Mouse (Mus musculus) CH12.LX (cell line): ENCODE data around the gene Tmem82. TPM values are rescaled to one million over a fixed set of nuclear protein-coding genes. Genes with fewer than 3 reads are reported as not detected.

Experiments used
- DNase-seq: peaks from one replicate; pipeline ENCODE4 v3.0.0-alpha.2; 2013; ENCODE audit errors: extremely low read depth
- H3K27ac ChIP-seq: 2 replicates; pipeline ENCODE4 v1.5.1; 2012; ENCODE audit warnings: low read depth, mild to moderate bottlenecking, control low read depth, moderate library complexity; ENCODE audit not compliant: insufficient read depth
- H3K27me3 ChIP-seq: replicated peaks from 2 replicates; pipeline ENCODE3; 2012; ENCODE audit warnings: inconsistent platforms
- H3K36me3 ChIP-seq, 2 experiments: replicated peaks in 1 of 2; 2 replicates each; pipeline versions ENCODE3 to v1.6.1; 2012; ENCODE audit warnings: inconsistent platforms in 1 of 2, low read length in 1 of 2, mild to moderate bottlenecking in 1 of 2, mixed read lengths in 1 of 2, moderate library complexity in 1 of 2; ENCODE audit not compliant: control insufficient read depth in 1 of 2, insufficient read depth in 1 of 2
- H3K4me1 ChIP-seq, 2 experiments: 2 replicates each; pipeline ENCODE4 v1.6.1; 2012; ENCODE audit warnings: inconsistent platforms in 1 of 2, moderate library complexity in 1 of 2; ENCODE audit not compliant: insufficient read depth in 2 of 2, control insufficient read depth in 1 of 2
- H3K4me2 ChIP-seq: 2 replicates; pipeline ENCODE4 v1.6.1; 2012; ENCODE audit warnings: low read depth, mild to moderate bottlenecking, control low read depth; ENCODE audit not compliant: poor library complexity, insufficient read depth, severe bottlenecking
- H3K4me3 ChIP-seq, 3 experiments: fragments of 150-350 bp in 1 of 3; sonication (generic) in 1 of 3; replicated peaks in 1 of 3; 2 replicates each; pipeline versions ENCODE3 to v1.5.1; 2011 to 2012; ENCODE audit warnings: low read depth in 2 of 3, low read length in 2 of 3, mild to moderate bottlenecking in 2 of 3, moderate library complexity in 2 of 3, control low read depth in 1 of 3, improper control_type of control experiment in 1 of 3, inconsistent platforms in 1 of 3, mixed read lengths in 1 of 3; ENCODE audit not compliant: poor library complexity in 1 of 3
- H3K79me2 ChIP-seq: replicated peaks from 2 replicates; pipeline ENCODE4 v1.6.1; 2012; ENCODE audit warnings: mild to moderate bottlenecking, moderate library complexity; ENCODE audit not compliant: control insufficient read depth, poor library complexity, insufficient read depth, severe bottlenecking; ENCODE audit errors: extremely low read depth
- H3K9ac ChIP-seq: 2 replicates; pipeline ENCODE4 v1.6.1; 2012; ENCODE audit warnings: low read depth, mild to moderate bottlenecking, control low read depth, moderate library complexity; ENCODE audit not compliant: insufficient read depth
- H3K9me3 ChIP-seq: replicated peaks from 2 replicates; pipeline ENCODE3; 2012; ENCODE audit warnings: low read length, inconsistent platforms, mixed read lengths
- BHLHE40 ChIP-seq: IDR thresholded peaks from 2 replicates; pipeline ENCODE4 v1.6.1; 2011; ENCODE audit warnings: mild to moderate bottlenecking, low read depth, low read length, improper control_type of control experiment
- CHD2 ChIP-seq: IDR thresholded peaks from 2 replicates; pipeline ENCODE4 v1.6.1; 2011; ENCODE audit warnings: low read length, improper control_type of control experiment
- E2F4 ChIP-seq: IDR thresholded peaks from 2 replicates; pipeline ENCODE4 v1.6.1; 2011; ENCODE audit warnings: low read depth, low read length, improper control_type of control experiment; ENCODE audit not compliant: insufficient replicate concordance
- ELF1 ChIP-seq: IDR thresholded peaks from 2 replicates; pipeline ENCODE4 v1.6.1; 2014; ENCODE audit warnings: low read depth, mild to moderate bottlenecking, inconsistent platforms, low read length, improper control_type of control experiment
- EP300 ChIP-seq: IDR thresholded peaks from 2 replicates; pipeline ENCODE4 v1.6.1; 2011; ENCODE audit warnings: low read length, improper control_type of control experiment
- GABPA ChIP-seq: IDR thresholded peaks from 2 replicates; pipeline ENCODE4 v1.6.1; 2012; ENCODE audit warnings: low read depth, low read length, improper control_type of control experiment, inconsistent platforms; ENCODE audit not compliant: insufficient replicate concordance
- IRF4 ChIP-seq: IDR thresholded peaks from 2 replicates; pipeline ENCODE4 v1.6.1; 2014; ENCODE audit warnings: low read depth, mild to moderate bottlenecking, inconsistent platforms, low read length, improper control_type of control experiment
- JUND ChIP-seq: conservative IDR thresholded peaks from 2 replicates; pipeline ENCODE4 v1.6.1; 2011; ENCODE audit warnings: low read depth, low read length, improper control_type of control experiment
- KAT2A ChIP-seq: IDR thresholded peaks from 2 replicates; pipeline ENCODE4 v1.6.1; 2012; ENCODE audit warnings: low read length, improper control_type of control experiment, inconsistent platforms; ENCODE audit not compliant: insufficient replicate concordance
- MAFK ChIP-seq: IDR thresholded peaks from 2 replicates; pipeline ENCODE4 v1.6.1; 2011; ENCODE audit warnings: low read length, improper control_type of control experiment; ENCODE audit not compliant: insufficient replicate concordance
- MEF2A ChIP-seq: IDR thresholded peaks from 2 replicates; pipeline ENCODE4 v1.6.1; 2014; ENCODE audit warnings: low read depth, mild to moderate bottlenecking, inconsistent platforms, low read length, improper control_type of control experiment, borderline replicate concordance
- MXI1 ChIP-seq: IDR thresholded peaks from 2 replicates; pipeline ENCODE4 v1.6.1; 2011; ENCODE audit warnings: mild to moderate bottlenecking, low read depth, low read length, improper control_type of control experiment
- MYC ChIP-seq: IDR thresholded peaks from 2 replicates; pipeline ENCODE4 v1.6.1; 2011; ENCODE audit warnings: low read depth, mild to moderate bottlenecking, improper control_type of control experiment, low read length
- NELFE ChIP-seq: IDR thresholded peaks from 2 replicates; pipeline ENCODE4 v1.6.1; 2011; ENCODE audit warnings: low read depth, low read length, improper control_type of control experiment
- NRF1 ChIP-seq: IDR thresholded peaks from 2 replicates; pipeline ENCODE4 v1.6.1; 2014; ENCODE audit warnings: low read depth, mild to moderate bottlenecking, inconsistent platforms, low read length, improper control_type of control experiment, moderate library complexity
- POLR2A ChIP-seq: IDR thresholded peaks from 2 replicates; pipeline ENCODE4 v1.6.1; 2011; ENCODE audit warnings: low read depth, mild to moderate bottlenecking, improper control_type of control experiment, low read length
- RAD21 ChIP-seq: IDR thresholded peaks from 2 replicates; pipeline ENCODE4 v1.6.1; 2011; ENCODE audit warnings: low read depth, mild to moderate bottlenecking, low read length, improper control_type of control experiment, moderate library complexity
- RCOR1 ChIP-seq: conservative IDR thresholded peaks from 2 replicates; pipeline ENCODE4 v1.6.1; 2012; ENCODE audit warnings: low read depth, mild to moderate bottlenecking, inconsistent platforms, low read length, improper control_type of control experiment
- SMC3 ChIP-seq: IDR thresholded peaks from 2 replicates; pipeline ENCODE4 v1.6.1; 2011; ENCODE audit warnings: low read depth, low read length, improper control_type of control experiment
- TBP ChIP-seq: conservative IDR thresholded peaks from 2 replicates; pipeline ENCODE4 v1.6.1; 2011; ENCODE audit warnings: low read depth, low read length, improper control_type of control experiment
- TCF12 ChIP-seq: IDR thresholded peaks from 2 replicates; pipeline ENCODE4 v1.6.1; 2014; ENCODE audit warnings: low read depth, mild to moderate bottlenecking, inconsistent platforms, low read length, improper control_type of control experiment
- USF2 ChIP-seq: conservative IDR thresholded peaks from 2 replicates; pipeline ENCODE4 v1.6.1; 2011; ENCODE audit warnings: low read depth, low read length, improper control_type of control experiment
- ZC3H11A ChIP-seq: IDR thresholded peaks from 2 replicates; pipeline ENCODE4 v1.6.1; 2012; ENCODE audit warnings: low read depth, mild to moderate bottlenecking, inconsistent platforms, low read length, improper control_type of control experiment
- ZNF384 ChIP-seq: IDR thresholded peaks from 2 replicates; pipeline ENCODE4 v1.6.1; 2012; ENCODE audit warnings: low read depth, low read length, improper control_type of control experiment, inconsistent platforms
- dilution Hi-C: fragments of 300-500 bp; cut with MboI; formaldehyde crosslinking; loops from 2 replicates; pipeline ENCODE4 v1.14.3; 2020; ENCODE audit warnings: low sequenced_read_pairs; ENCODE audit not compliant: extremely low pct_unique_long_range_greater_than_20kb, extremely low pct_ligation_motif_present
- in situ Hi-C: fragments of 300-500 bp; cut with MboI; formaldehyde crosslinking; loops from 3 replicates; pipeline ENCODE4 v1.14.3; 2019; ENCODE audit warnings: low sequenced_read_pairs, low pct_ligation_motif_present, low pct_unique_long_range_greater_than_20kb, mixed read lengths
- polyA plus RNA-seq: library from polyadenylated mRNA; unstranded; fragments of >175 nt; gene quantifications from 2 replicates; pipeline ENCODE4 v1.2.1, GENCODE M21; 2012; ENCODE audit warnings: low read depth; ENCODE audit not compliant: insufficient read length
- total RNA-seq, 2 experiments: library from RNA; depleted of rRNA; stranded (reverse); fragments of 300-350 nt in 1 of 2; fragments of >200 nt in 1 of 2; gene quantifications; 2 replicates each; pipeline ENCODE4 v1.2.3; 2012 to 2014

Gene Tmem82
- total and polyA plus RNA-seq, 3 experiments: 0.68 to 5.2 (median 2.7) TPM

DNA sequence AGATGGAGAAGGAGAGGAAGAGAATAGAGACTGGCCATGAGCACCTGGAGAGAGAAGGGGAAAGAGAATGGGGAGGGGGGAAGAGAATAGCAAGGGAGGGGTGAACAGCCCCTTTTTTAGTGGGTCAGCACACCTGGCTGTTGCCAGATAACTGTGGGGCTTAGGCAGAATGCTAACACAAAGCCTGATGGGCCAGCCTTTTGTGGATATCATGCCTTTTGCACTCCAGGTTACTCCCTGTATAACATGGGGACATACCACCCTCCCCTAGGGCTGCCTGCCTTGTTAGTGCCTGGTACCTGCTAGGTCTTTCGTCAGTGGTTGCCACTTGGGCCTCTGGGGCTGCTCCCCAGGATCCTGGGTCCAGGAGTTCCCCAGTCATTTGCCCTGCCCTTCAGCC, 47.6 kb downstream of the Tmem82 start:
- no peak overlapping the region for H3K9ac ChIP-seq

GRCm38 (mm10) chr4:141570004-141570403, 48.4 kb downstream of the Tmem82 start:
- in situ Hi-C loops: no loop called here
- dilution Hi-C loops: no loop called here
- H3K4me1 ChIP-seq: peaks cover 3 to 22% of the 10 kb centered on the region in 2 experiments
- no peak for DNase-seq
- H3K36me3 ChIP-seq: no peaks in the 10 kb centered on the region
- no peak overlapping the region for H3K4me2 ChIP-seq
- no peak overlapping the region for H3K27ac ChIP-seq
- no peak for TF ChIP-seq GABPA
- no peak for TF ChIP-seq KAT2A
- TF ChIP-seq, all 38 proteins: peak for 0
- no peak overlapping the region for H3K9ac ChIP-seq
- no peaks in the 10 kb centered on the region for H3K27me3 ChIP-seq
- H3K79me2 ChIP-seq: no peaks in the 10 kb centered on the region
- H3K9me3 ChIP-seq: no peaks in the 10 kb centered on the region
- H3K4me3 ChIP-seq: no peak overlapping the region

More for the DNA sequence above, 47.6 kb downstream of the Tmem82 start:
- Histone ChIP-seq H3K27me3 (no peaks in the 10 kb centered on the region), H3K9me3 (no peaks in the 10 kb centered on the region), H3K4me3 (no peak overlapping the region), H3K4me2 (no peak overlapping the region), H3K4me1 (peaks cover 3 to 24% of the 10 kb centered on the region in 2 experiments), H3K79me2 (no peaks in the 10 kb centered on the region)
- dilution Hi-C loops: no loop called here
- no peak for DNase-seq
- TF ChIP-seq JUND: no peak
- no peak for TF ChIP-seq SMC3
- TF ChIP-seq BHLHE40: no peak
- TF ChIP-seq MYC: no peak
- no peak for TF ChIP-seq GABPA
- no peak for TF ChIP-seq MXI1
- TF ChIP-seq CHD2: no peak
- no peak for TF ChIP-seq MAFK
- TF ChIP-seq IRF4: no peak
- no peak for TF ChIP-seq MEF2A
- no peak for TF ChIP-seq TBP
- TF ChIP-seq ZC3H11A: no peak
- TF ChIP-seq KAT2A: no peak
- no peak for TF ChIP-seq EP300
- TF ChIP-seq ELF1: no peak
- TF ChIP-seq, all 38 proteins: peak for 0
- Histone ChIP-seq H3K36me3 (no peaks in the 10 kb centered on the region), H3K27ac (no peak overlapping the region)
- in situ Hi-C loops: no loop called here

DNA sequence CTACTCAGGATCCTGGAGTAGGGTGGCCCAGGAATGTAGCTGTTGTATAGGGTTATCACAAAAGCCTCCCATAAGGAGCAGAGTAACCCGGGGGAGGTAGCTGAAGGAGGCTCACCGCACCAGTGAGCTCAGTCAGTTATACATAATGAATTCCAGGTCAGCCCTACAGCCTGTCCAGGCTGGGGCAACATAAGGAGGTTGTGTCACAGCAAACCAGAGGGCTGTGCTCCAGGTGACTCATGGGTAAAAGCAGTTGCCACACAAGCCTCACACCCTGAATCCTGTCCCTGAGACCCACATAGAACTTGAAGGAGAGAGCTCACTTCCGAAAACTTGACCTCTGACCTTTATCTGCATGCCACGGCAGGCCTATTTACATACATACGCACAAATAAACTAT, 49.5 kb downstream of the Tmem82 start:
- Histone ChIP-seq H3K27me3 (no peaks in the 10 kb centered on the region), H3K36me3 (no peaks in the 10 kb centered on the region), H3K4me3 (no peak overlapping the region), H3K4me2 (no peak overlapping the region), H3K27ac (no peak overlapping the region), H3K9me3 (no peaks in the 10 kb centered on the region), H3K9ac (no peak overlapping the region), H3K4me1 (peaks cover 0 to 15% of the 10 kb centered on the region in 2 experiments; a peak in 3 of 4 replicates), H3K79me2 (no peaks in the 10 kb centered on the region)
- no peak for DNase-seq
- in situ Hi-C loops (no loop called here), dilution Hi-C loops (no loop called here)
- TF ChIP-seq NELFE (no peak), USF2 (no peak), TCF12 (no peak), MAFK (no peak), POLR2A (no peak), TBP (no peak), MXI1 (no peak), KAT2A (no peak), E2F4 (no peak), GABPA (no peak), RAD21 (no peak), CHD2 (no peak), EP300 (no peak), NRF1 (no peak), BHLHE40 (no peak), RCOR1 (no peak), ZNF384 (no peak)
